Mouse (Mus musculus) stomach, postnatal 0 days (tissue): Measurements from ENCODE around the gene Fgfr2. TPM values are rescaled to one million over a fixed set of nuclear protein-coding genes. Genes with fewer than 3 reads are reported as not detected.
A peak's percentile ranks its signal among the peaks of the same experiment; 100 is the strongest.

Experiments used
- ATAC-seq: fragments of 200-750 bp; cut with Nextera tagmentation; 2 replicates; pipeline ENCODE4 v1.8.0; 2017; ENCODE audit not compliant: low FRiP score, low TSS enrichment
- DNase-seq: peaks from one replicate; pipeline ENCODE4 v3.0.0-alpha.2; 2016; ENCODE audit warnings: low spot score
- H3K27ac ChIP-seq: fragments of 300-500 bp; sonication (generic); replicated peaks from 2 replicates; pipeline ENCODE4 v1.5.1; 2014; ENCODE audit warnings: mild to moderate bottlenecking, control low read depth
- H3K27me3 ChIP-seq: fragments of 300-500 bp; sonication (generic); 2 replicates; pipeline ENCODE4 v1.6.1; 2014; ENCODE audit warnings: low read length; ENCODE audit not compliant: control insufficient read depth, insufficient read depth
- H3K36me3 ChIP-seq: fragments of 300-500 bp; sonication (generic); 2 replicates; pipeline ENCODE4 v1.6.1; 2014; ENCODE audit warnings: low read length, mixed read lengths; ENCODE audit not compliant: control insufficient read depth, insufficient read depth
- H3K4me1 ChIP-seq: fragments of 300-500 bp; sonication (generic); replicated peaks from 2 replicates; pipeline ENCODE4 v1.6.1; 2014; ENCODE audit warnings: antibody characterized with exemption; ENCODE audit not compliant: control insufficient read depth, insufficient read depth
- H3K4me2 ChIP-seq: fragments of 300-500 bp; sonication (generic); replicated peaks from 2 replicates; pipeline ENCODE4 v1.6.1; 2014; ENCODE audit warnings: low read depth, mild to moderate bottlenecking, control low read depth, moderate library complexity
- H3K4me3 ChIP-seq: fragments of 300-500 bp; sonication (generic); 2 replicates; pipeline ENCODE4 v1.5.1; 2014; ENCODE audit warnings: low read depth, low read length, control low read depth
- H3K9ac ChIP-seq: fragments of 300-500 bp; sonication (generic); 2 replicates; pipeline ENCODE4 v1.6.1; 2014; ENCODE audit warnings: mild to moderate bottlenecking, low read length, control low read depth, mixed read lengths
- H3K9me3 ChIP-seq: fragments of 300-500 bp; sonication (generic); 2 replicates; pipeline ENCODE4 v1.6.1; 2016; ENCODE audit warnings: low read length; ENCODE audit not compliant: control insufficient read depth
- CTCF ChIP-seq: IDR thresholded peaks from 2 replicates; pipeline ENCODE4 v1.5.1; 2016; ENCODE audit warnings: antibody characterized with exemption, low read depth, mild to moderate bottlenecking, moderate library complexity
- EP300 ChIP-seq: optimal IDR thresholded peaks from 2 replicates; pipeline ENCODE3; 2016; ENCODE audit warnings: antibody characterized with exemption
- WGBS: fragments of 180-500 bp; shearing (Covaris S2); extraction: QIAGEN DNeasy Blood & Tissue Kit; methylation state at CpG from one replicate; pipeline ENCODE4 v1.1.7; 2014; 5-methylcytosine and 5-hydroxymethylcytosine counted together
- polyA plus RNA-seq: library from polyadenylated mRNA; unstranded; fragments of >200 nt; fragmentation: Nextera tagmentation; extraction: Ambion mirVana; gene quantifications from 2 replicates; pipeline ENCODE4 v1.2.1, GENCODE M21; 2015

Gene Fgfr2
- polyA plus RNA-seq, 1 experiment from 2014 or later, result 60.8 TPM

DNA sequence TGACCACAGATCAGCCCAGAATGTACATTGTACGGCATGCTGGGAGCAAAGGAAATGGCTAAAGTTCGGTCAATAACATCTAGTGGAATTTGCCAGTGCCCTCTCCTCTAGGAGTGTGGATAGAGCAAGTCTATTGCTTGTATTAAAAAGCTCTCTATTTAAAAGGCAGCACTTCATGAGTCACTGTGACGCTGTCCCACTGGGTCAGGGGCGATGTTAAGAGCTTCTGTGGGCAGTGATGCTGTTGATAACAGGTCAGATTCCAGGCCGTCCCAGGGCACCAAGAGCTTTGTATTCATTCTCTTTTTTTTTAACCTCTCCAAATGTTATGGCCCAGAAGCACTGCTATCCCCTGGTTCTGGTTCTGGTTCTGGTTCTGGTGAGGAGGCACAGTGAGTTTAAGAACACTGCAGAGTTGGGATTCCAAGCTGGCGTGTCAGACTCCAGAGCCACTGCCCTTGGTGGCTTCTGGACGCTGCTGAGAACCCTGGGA lies 2366.8 kb downstream of the Fgfr2 start:
- no peaks in the 10 kb centered on the region for H3K4me1 ChIP-seq
- peaks cover 11% of the 10 kb centered on the region for H3K36me3 ChIP-seq
- no peaks in the 10 kb centered on the region for H3K27me3 ChIP-seq
- H3K4me3 ChIP-seq, result no peak overlapping the region
- no peak for TF ChIP-seq EP300
- TF ChIP-seq CTCF, result no peak
- H3K4me2 ChIP-seq, result no peak overlapping the region
- H3K27ac ChIP-seq, result peak overlapping the region; percentile 36
- DNase-seq (no peak), ATAC-seq (no peak)
- no peaks in the 10 kb centered on the region for H3K9me3 ChIP-seq
- WGBS, result 73% methylated on average over 7 of the region's 7 CpGs
- H3K9ac ChIP-seq, result no peak overlapping the region

DNA sequence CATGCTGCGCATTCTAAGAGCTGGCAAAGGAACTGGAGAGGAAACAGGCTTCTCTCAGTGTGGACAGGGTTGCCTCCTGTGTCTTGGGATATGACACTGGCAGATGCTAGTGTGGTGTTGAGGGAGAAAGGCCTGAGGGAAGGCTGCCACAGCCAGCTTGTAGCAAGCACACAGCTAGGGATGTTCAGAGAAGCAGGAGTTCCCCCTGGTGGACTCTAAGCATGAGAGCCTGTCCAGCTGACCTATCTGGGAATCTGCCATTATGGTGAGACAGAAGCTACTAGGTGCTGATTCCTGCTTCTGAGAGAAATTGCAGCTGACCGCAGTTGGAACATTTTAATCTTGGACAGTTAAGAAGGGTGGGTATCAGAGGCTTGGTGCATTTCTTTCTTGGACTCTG lies 2368.4 kb downstream of the Fgfr2 start:
- H3K9me3 ChIP-seq, result no peaks in the 10 kb centered on the region
- TF ChIP-seq CTCF (peak; percentile 75), EP300 (no peak)
- peaks cover 8% of the 10 kb centered on the region for H3K36me3 ChIP-seq
- no peak overlapping the region for H3K4me2 ChIP-seq
- 88% methylated on average over 2 of the region's 2 CpGs for WGBS
- no peak overlapping the region for H3K9ac ChIP-seq
- ATAC-seq, result no peak
- no peak for DNase-seq
- H3K27ac ChIP-seq, result no peak overlapping the region
- H3K4me3 ChIP-seq, result no peak overlapping the region
- H3K4me1 ChIP-seq, result no peaks in the 10 kb centered on the region
- no peaks in the 10 kb centered on the region for H3K27me3 ChIP-seq

DNA sequence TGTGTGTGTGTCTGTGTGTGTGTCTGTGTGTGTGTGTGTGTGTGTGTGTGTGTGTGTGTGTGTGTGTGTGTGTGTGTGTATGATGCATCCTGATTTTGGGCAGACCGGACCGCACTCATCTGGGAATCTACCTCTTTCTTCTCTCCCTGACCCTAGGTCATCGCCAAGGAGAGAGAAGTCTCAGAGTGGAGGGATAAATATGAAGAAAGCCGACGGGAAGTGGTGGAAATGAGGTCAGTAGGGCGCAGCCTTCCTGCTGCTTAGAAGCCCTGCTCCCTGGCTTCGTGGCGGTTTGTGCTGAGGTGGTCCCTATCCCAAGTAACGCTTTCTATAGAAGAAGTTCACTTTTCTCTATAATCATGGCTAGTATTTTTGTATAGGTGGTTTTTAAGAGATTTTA lies 2371.5 kb downstream of the Fgfr2 start:
- Histone ChIP-seq H3K4me3 (no peak overlapping the region), H3K27ac (no peak overlapping the region), H3K4me2 (no peak overlapping the region), H3K4me1 (no peaks in the 10 kb centered on the region), H3K27me3 (no peaks in the 10 kb centered on the region), H3K36me3 (peaks cover 11% of the 10 kb centered on the region), H3K9ac (no peak overlapping the region), H3K9me3 (no peaks in the 10 kb centered on the region)
- DNase-seq (no peak), ATAC-seq (no peak)
- TF ChIP-seq CTCF, result no peak
- 67% methylated on average over 9 of the region's 9 CpGs for WGBS

DNA sequence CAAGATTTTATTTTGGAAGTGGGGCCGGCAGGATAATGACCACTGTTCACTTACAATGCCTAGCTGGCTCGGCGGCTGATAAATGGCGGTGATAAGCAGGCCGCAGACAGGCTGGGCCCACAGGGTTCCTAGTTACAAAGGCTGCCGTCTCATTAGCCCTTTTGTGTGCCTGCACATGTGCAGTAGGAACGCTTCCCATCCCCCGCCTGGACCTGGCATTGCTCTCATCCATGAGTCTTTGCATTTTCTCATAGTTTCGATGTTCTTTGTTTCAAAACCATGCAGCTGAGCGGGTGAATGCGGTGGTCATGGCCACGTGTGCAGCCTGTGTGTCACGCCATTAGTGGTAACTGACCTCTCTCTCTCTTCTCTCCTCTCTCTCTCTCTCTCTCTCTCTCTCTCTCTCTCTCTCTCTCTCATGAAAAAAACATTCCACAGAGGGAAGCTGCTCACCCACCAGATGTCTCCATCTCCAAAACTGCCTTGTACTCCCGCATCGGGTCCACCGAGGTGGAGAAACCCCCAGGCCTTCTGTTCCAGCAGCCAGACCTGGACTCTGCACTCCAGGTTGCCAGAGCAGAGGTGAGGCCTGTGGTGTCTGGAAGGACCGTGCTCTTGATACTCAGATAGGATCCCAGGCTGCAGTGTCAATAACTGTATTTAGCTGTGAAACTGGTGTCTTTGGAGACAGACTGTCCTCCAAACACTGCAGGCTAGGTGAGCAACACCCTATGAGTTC lies 2372.2 kb downstream of the Fgfr2 start:
- peaks cover 11% of the 10 kb centered on the region for H3K36me3 ChIP-seq
- TF ChIP-seq CTCF (no peak), EP300 (no peak)
- no peak overlapping the region for H3K27ac ChIP-seq
- ATAC-seq, result no peak
- H3K4me1 ChIP-seq, result no peaks in the 10 kb centered on the region
- no peak overlapping the region for H3K9ac ChIP-seq
- no peaks in the 10 kb centered on the region for H3K27me3 ChIP-seq
- H3K4me3 ChIP-seq, result no peak overlapping the region
- WGBS, result 60% methylated on average over 17 of the region's 17 CpGs
- no peak overlapping the region for H3K4me2 ChIP-seq
- no peaks in the 10 kb centered on the region for H3K9me3 ChIP-seq
- peak; percentile 31 for DNase-seq

DNA sequence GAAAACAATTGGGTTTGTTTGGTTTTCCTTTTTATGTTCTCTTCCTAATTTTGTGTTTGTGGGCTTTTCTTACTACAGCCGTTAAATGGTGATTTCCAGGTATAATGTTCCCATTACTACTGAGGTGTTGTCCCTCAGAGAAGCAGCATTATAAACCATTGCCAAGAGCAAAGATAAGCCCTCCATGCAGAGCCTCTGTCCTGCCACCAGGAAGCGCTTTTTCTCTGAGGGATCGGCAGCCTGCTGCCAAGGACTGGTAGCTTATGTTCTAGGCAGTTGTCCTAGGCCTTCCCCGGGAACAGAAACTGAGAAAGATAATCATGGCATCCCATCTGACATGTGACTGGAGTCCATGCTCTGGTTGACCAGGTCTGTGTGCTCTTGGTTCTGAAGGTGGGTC lies 2374.0 kb downstream of the Fgfr2 start:
- H3K27me3 ChIP-seq, result no peaks in the 10 kb centered on the region
- no peak overlapping the region for H3K27ac ChIP-seq
- H3K4me3 ChIP-seq, result no peak overlapping the region
- no peak overlapping the region for H3K4me2 ChIP-seq
- ATAC-seq (no peak), DNase-seq (no peak)
- TF ChIP-seq CTCF, result peak; percentile 35
- TF ChIP-seq EP300, result no peak
- peaks cover 14% of the 10 kb centered on the region; the same call in 1 of the 2 replicates for H3K36me3 ChIP-seq
- H3K9ac ChIP-seq, result no peak overlapping the region
- WGBS, result 92% methylated on average over 4 of the region's 4 CpGs
- no peaks in the 10 kb centered on the region for H3K9me3 ChIP-seq
- no peaks in the 10 kb centered on the region for H3K4me1 ChIP-seq

DNA sequence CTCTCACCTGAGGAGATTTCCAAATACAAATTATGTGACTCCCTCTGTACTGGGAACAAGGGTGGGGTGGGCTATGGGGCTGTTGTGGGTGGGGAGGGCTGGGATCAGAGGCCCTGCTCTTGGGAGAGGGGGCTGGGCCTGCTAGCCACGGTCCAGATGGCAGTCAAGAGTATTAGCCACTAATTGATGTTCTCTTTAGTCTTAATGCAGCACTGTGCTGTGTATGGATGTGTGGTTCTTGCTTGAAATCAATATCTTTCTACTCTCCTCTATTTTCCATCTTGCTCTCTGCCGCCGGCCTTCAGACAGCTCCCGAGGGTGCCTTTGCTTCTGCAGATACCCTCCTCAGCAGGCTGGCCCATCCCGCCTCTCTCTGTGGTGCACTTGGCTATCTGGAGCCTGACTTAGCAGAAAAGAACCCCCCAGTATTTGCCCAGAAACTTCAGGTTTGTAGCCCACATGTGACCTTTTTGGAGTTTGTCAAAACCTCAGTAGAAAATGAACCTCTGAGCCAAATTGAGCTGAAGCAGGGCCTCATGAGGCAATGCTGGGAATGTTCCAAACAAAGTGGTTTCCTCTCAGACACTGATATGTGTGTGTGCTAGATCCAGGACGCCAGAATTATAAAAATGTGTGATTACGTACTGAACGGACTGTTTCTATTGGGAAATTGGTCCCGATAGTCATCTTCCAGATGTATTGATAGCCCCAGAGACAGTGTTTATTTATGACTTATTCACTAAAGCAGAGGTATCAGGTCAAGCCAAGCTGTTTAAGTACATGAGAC lies 2379.7 kb downstream of the Fgfr2 start:
- no peak overlapping the region for H3K4me3 ChIP-seq
- H3K27ac ChIP-seq, result no peak overlapping the region
- H3K27me3 ChIP-seq, result no peaks in the 10 kb centered on the region
- H3K9ac ChIP-seq, result no peak overlapping the region
- H3K36me3 ChIP-seq, result peaks cover 29% of the 10 kb centered on the region
- ATAC-seq (no peak), DNase-seq (no peak)
- no peaks in the 10 kb centered on the region for H3K4me1 ChIP-seq
- WGBS, result 81% methylated on average over 9 of the region's 9 CpGs
- H3K4me2 ChIP-seq, result no peak overlapping the region
- no peak for TF ChIP-seq CTCF
- H3K9me3 ChIP-seq, result no peaks in the 10 kb centered on the region
